Mouse (Mus musculus): ENCODE measurements at regions not wholly inside any gene's neighbourhood (a gene's known extent, or its start where the extent isn't known, plus 50 kb on each side); places are given as distances from the start of the nearest gene placed in this dataset.

- no peak for DNase-seq (ENCODE audit: low read depth, low spot score)
Measured at GRCm38 (mm10) chr7:129982411-129982810, 390.7 kb downstream of the Wdr11 start.

DNA sequence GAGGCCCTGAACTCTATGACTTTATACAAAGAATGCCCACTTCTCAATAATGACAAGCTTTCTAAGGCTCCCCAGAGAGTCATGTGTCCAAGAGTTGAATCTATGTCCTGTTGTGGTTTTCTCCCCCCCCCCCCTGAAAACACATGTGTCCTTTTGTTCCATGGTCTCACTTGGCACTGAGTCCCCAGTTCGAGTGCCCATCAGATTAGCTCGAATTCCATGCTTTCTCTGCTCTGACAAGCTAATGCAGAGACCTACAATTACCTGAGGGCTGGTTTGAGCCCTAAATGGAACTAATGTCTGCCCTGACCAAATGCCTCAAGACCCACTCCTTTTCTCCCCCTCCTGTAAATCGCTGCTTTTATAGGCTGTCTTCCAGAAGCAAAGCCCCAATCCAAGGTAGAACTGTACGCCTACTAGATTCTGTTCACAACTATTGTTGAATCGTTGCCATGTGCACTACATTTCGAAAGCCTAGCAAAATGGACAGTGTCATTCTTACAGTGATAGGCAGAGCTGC, 392.0 kb downstream of the Wdr11 start:
- no peak for DNase-seq (ENCODE audit: low read depth, low spot score)

GRCm38 (mm10) chr7:129984367-129984766, 392.7 kb downstream of the Wdr11 start:
- no peak for DNase-seq (ENCODE audit: low read depth, low spot score)

DNA sequence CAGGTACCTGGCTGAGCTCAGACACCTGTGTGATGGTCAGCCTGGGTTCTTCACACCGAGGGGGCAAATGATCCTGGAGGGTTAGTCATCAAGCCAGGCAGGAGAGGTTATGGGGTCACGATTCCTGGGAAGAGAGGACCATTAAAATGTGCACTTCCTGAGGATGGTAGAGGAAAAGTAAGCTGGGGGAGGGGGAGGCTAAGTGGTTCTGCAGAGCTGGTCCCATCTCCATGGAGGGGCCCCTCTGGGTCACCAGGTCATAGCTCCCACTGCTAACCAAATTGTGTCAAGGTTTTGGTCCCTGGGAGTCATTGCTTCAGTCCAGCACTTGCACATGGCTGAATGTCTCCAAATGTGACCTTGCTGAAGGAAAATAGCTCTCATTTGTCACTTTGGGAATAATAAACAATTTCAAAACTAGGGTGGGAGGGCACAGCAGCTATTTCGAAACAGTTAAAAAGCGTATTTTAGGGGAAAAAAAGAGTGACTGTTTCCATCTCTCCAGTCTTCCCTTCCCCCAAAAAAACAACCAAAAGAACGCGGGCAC, 395.5 kb downstream of the Wdr11 start:
- DNase-seq (ENCODE audit: low read depth, low spot score), result no peak

- no peak for DNase-seq (ENCODE audit: low read depth, low spot score)
Measured at GRCm38 (mm10) chr7:129987713-129988112, 396.1 kb downstream of the Wdr11 start.

GRCm38 (mm10) chr7:129993446-129994223, 402.0 kb downstream of the Wdr11 start:
- no peak for DNase-seq (ENCODE audit: low read depth, low spot score)

DNA sequence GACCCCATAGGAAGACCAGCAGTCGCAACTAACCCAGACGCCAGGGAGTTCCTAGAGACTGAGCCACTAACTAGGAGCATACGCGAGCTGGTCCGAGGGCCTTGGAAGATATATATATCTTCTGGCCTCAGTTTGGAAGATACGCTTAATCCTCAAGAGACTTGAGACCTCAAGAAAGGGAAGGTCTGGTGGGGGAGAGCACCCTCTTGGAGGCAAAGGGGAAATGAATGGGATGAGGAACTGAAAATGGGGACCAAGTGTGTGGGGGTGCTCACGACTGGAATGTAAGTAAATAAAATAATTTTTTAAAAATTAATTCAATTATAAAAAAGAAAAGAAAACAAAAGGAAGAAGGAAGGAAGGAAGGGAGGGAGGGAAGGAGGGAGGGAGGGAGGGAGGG, 403.9 kb downstream of the Wdr11 start:
- no peak for DNase-seq (ENCODE audit: low read depth, low spot score)

DNA sequence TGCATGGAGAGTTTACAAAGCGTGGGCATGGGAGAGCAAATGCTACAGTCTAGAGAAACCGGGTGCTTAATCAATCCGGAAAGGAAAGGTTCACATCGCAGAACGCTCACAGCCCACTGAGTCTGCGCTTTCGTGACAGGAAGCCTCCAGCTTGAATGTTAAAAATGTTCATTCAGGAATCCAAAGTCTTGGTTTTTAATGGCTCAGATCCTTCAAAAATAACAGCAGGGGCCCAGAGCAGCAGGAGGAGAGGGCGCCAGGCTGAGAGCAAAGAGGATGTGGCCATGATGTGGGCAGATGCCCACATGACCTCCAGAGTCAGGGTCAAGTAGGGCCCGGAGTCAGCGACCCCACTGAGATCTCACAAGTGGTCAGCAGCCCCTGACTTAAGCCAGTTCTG, 409.4 kb downstream of the Wdr11 start:
- DNase-seq (ENCODE audit: low read depth, low spot score), result peak; percentile 62

DNA sequence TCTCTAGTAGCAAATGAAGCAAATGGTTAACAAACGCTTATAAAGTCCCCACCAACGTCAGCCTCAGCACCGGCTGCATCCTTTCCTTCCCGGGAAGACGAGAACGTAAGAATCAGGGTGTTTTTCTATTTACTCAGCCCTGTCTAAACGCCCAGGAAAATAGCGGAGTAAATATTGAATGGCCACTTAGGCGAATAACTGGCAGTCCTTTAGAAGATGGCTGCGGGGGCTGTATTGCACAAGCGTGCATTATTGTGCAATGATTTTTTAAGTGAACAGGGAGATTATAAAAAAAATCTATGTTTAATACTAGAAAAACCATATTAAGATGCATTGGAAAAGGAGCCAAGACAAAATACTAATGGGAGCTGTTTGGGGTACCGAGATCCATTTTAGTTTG, 410.3 kb downstream of the Wdr11 start:
- DNase-seq (ENCODE audit: low read depth, low spot score), result no peak

DNA sequence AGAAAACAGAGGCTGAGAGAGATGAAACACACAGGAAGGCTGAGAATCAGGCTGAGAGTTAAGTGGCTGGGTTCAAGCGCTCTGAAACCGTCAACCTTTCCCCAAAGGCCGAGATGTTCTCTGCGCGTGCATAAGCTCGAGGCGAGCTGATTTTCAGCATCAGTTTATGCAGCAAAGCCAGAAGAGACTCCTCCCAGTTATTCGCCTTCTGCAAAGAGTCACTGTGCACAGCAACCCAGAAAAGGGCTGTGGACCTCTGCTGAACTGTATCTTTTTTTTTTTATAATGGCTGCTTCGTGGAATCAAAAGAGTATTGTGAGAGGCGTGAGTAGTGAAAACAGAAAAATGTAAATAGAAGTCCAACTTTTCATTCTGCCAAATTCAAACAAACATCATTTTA, 413.7 kb downstream of the Wdr11 start:
- no peak for DNase-seq (ENCODE audit: low read depth, low spot score)

GRCm38 (mm10) chr7:130007993-130008583, 416.4 kb downstream of the Wdr11 start:
- no peak for DNase-seq (ENCODE audit: low read depth, low spot score)

GRCm38 (mm10) chr7:130008591-130009418, 417.1 kb downstream of the Wdr11 start:
- no peak for DNase-seq (ENCODE audit: low read depth, low spot score)

DNA sequence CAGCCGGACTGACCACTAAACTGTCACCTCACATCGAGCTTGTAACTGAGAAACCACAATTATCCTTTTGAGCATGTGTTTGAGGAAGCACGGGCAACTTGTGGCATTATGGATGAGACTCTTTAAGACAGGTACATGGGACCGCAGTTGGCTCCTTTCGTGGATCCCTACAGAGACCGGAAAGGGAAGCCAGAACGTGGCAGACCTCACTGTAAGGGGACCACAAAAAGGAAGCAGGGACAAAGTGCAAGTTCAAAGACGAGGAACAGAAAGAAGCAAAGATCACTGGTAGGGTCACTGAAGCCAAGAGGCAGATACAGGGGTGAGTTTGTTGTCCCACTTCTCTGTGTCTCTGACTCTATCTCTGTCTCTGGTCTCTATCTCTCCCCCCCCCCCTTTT, 420.4 kb downstream of the Wdr11 start:
- DNase-seq (ENCODE audit: low read depth, low spot score), result no peak

DNA sequence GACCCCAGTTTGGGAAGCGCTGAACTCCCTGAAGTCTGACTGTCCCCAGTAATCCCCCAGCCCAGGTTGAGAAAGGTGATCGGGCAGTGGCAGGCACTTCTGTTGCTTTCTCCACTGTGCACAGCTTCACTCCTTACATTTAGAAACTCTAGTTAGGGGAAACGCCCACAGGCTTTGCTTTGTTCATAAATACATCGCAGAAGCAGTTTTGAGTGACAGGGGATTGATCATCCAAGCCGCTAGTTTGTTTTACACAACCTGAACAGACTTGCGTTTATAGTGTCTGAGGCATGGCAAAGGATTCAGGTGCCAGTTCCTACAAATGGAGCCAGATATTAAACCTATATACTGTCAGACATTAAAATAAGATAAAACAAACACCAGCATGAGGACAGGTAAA, 421.4 kb downstream of the Wdr11 start:
- no peak for DNase-seq (ENCODE audit: low read depth, low spot score)

DNA sequence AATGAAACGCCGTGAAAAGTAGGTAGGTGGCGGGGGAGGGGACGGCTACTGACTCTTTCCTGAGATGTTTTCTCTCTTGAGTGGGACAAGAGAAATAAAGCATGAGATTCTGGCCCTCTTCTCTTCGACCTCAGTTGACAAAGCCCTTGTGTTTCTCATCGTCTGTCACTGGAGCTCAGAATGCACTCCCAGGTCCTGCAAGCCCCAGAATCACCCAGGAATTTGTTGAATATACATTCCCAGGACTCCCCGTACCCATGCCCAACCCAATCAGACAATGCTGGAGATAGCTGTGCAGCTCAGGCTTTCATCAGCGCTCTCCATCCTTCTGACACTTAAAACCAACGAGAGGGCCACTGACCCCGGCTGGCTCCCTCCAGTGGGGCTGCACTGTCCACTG, 422.9 kb downstream of the Wdr11 start:
- DNase-seq (ENCODE audit: low read depth, low spot score), result no peak

- no peak for DNase-seq (ENCODE audit: low read depth, low spot score)
Measured at GRCm38 (mm10) chr7:130015375-130016014, 423.8 kb downstream of the Wdr11 start.

- DNase-seq (ENCODE audit: low read depth, low spot score), result no peak
Measured at GRCm38 (mm10) chr7:130016015-130016874, 424.6 kb downstream of the Wdr11 start.

GRCm38 (mm10) chr7:130018891-130019290, 427.2 kb downstream of the Wdr11 start:
- no peak for DNase-seq (ENCODE audit: low read depth, low spot score)

- peak; percentile 16 for DNase-seq (ENCODE audit: low read depth, low spot score)
Measured at GRCm38 (mm10) chr7:130028945-130029344, 437.3 kb downstream of the Wdr11 start.

GRCm38 (mm10) chr7:130030711-130031110, 439.0 kb downstream of the Wdr11 start:
- DNase-seq (ENCODE audit: low read depth, low spot score), result no peak

DNA sequence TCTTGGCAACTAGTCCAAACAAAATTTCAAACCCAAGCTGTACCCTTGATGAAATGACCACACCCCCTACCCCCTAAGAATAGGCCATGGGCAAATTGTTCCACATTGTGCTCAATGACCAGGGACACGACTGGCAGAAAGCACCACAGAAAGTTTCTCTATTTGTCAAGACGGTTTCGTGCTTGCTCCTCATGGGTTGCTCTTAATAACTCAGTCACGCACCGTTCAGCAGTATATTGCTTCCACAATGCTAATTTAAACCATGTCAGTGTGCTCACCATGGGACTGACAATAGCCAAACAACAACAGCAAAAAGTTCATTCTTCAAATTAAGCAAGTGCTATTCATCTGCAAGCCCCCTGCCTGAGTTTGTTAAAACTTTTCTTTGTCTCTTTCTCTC, 444.6 kb downstream of the Wdr11 start:
- no peak for DNase-seq (ENCODE audit: low read depth, low spot score)

Measured in telencephalon, adult 2 months (tissue).